Mouse (Mus musculus): Measurements from ENCODE around the gene Gtf3c5. TPM values are rescaled to one million over a fixed set of nuclear protein-coding genes. Genes with fewer than 3 reads are reported as not detected.

Gene Gtf3c5
- 41.6 and 42.3 TPM in 2 replicates for polyA plus RNA-seq (2014; fragmentation: Nextera tagmentation; extraction: Ambion mirVana)

DNA sequence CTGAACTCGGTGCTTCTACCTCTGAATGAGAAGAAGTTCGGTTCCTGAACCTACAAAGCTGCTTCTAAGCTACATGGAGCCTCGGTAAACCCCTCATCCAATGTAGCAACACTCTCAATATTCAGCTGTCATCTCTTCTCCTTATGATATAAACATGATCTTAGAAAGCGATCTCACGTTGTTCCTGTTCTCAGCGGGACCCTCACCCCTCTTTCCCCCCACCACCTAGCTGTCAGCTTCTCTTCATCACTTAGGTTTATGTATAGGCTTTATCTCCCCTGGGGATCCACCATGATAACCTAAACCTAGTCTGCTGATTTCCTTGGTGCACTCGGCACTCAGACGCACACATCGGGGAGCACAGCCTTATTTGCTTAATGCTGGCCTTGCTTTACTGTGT is at the start of gene Gtf3c5:
Gene Gtf3c5 (minus strand): TSS at position 101 of the 400 bp plus-strand sequence.
- Histone ChIP-seq H3K4me2 (ENCODE audit: low read depth, low read length, severe bottlenecking) (peak within 1 kb of the TSS; percentile 62), H3K27ac (ENCODE audit: low read depth, low read length) (peak within 1 kb of the TSS; percentile 84), H3K9me3 (ENCODE audit: control insufficient read depth, low read length) (no peaks in the 10 kb centered on the region), H3K4me3 (ENCODE audit: low read depth, low read length) (peak within 1 kb of the TSS; percentile 46), H3K4me1 (replicated peaks; ENCODE audit: control insufficient read depth, insufficient read depth, low read length) (no peaks in the 10 kb centered on the region), H3K27me3 (ENCODE audit: control insufficient read depth, insufficient read depth, low read length) (no peaks in the 10 kb centered on the region), H3K36me3 (ENCODE audit: control insufficient read depth, insufficient read depth, low read length) (no peaks in the 10 kb centered on the region; the same call in 1 of the 2 replicates), H3K9ac (ENCODE audit: low read length) (peak within 1 kb of the TSS; percentile 62)
- DNase-seq (ENCODE audit: low spot score) = no peak
- ATAC-seq (replicated peaks; ENCODE audit: low FRiP score) = no peak
- 75% methylated on average over 9 of the region's 9 CpGs for WGBS

DNA sequence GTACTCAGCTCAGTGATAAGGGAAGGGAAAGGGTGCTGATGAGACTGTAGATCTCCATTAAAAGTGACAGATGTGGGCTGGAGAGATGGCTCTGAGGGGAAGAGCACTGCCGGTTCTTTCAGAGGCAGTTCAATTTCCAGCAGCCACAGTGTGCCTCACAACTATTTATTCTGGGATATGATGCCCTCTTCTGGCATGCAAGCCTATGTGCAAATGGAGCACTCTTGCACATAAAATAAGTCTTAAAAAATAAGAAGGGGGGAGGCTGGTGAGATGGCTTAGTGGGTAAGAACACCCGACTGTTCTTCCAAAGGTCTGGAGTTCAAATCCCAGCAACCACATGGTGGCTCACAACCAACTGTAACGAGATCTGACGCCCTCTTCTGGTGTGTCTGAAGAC is 49.6 kb upstream of the Gtf3c5 start:
- no peaks in the 10 kb centered on the region for H3K36me3 ChIP-seq (ENCODE audit: control insufficient read depth, insufficient read depth, low read length)
- H3K9ac ChIP-seq (ENCODE audit: low read length) = no peak overlapping the region
- 52% methylated on average over 4 of the region's 4 CpGs for WGBS
- H3K4me1 ChIP-seq (replicated peaks; ENCODE audit: control insufficient read depth, insufficient read depth, low read length) = no peaks in the 10 kb centered on the region
- no peak overlapping the region for H3K4me2 ChIP-seq (ENCODE audit: low read depth, low read length, severe bottlenecking)
- H3K9me3 ChIP-seq (ENCODE audit: control insufficient read depth, low read length) = no peaks in the 10 kb centered on the region
- H3K4me3 ChIP-seq (ENCODE audit: low read depth, low read length) = no peak overlapping the region
- no peak overlapping the region for H3K27ac ChIP-seq (ENCODE audit: low read depth, low read length)
- DNase-seq (ENCODE audit: low spot score) = no peak
- no peak for ATAC-seq (replicated peaks; ENCODE audit: low FRiP score)
- no peaks in the 10 kb centered on the region for H3K27me3 ChIP-seq (ENCODE audit: control insufficient read depth, insufficient read depth, low read length)

DNA sequence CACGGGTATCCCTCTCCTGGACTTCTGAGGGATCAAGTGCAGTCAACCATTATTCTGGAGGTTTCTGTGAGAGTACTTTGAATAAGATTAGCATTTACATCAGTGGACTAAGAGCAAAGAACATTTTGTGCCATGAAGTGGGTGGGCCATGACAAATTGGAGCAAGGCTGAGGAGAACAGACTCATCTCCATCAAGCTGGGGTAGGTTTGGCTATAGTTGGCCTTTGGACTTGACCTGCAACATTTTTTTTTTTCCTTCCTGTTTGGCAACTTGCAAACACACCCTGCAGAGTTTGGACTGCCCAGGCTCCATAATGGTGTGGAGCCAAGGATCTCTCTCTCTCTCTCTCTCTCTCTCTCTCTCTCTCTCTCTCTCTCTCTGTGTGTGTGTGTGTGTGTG is 49.1 kb upstream of the Gtf3c5 start:
- H3K4me2 ChIP-seq (ENCODE audit: low read depth, low read length, severe bottlenecking) = no peak overlapping the region
- WGBS = 62% methylated on average over 1 of the region's 1 CpGs
- no peak overlapping the region for H3K9ac ChIP-seq (ENCODE audit: low read length)
- H3K9me3 ChIP-seq (ENCODE audit: control insufficient read depth, low read length) = no peaks in the 10 kb centered on the region
- H3K27me3 ChIP-seq (ENCODE audit: control insufficient read depth, insufficient read depth, low read length) = no peaks in the 10 kb centered on the region
- H3K36me3 ChIP-seq (ENCODE audit: control insufficient read depth, insufficient read depth, low read length) = no peaks in the 10 kb centered on the region
- no peak overlapping the region for H3K27ac ChIP-seq (ENCODE audit: low read depth, low read length)
- no peak overlapping the region for H3K4me3 ChIP-seq (ENCODE audit: low read depth, low read length)
- ATAC-seq (replicated peaks; ENCODE audit: low FRiP score) (no peak), DNase-seq (ENCODE audit: low spot score) (no peak)
- no peaks in the 10 kb centered on the region for H3K4me1 ChIP-seq (replicated peaks; ENCODE audit: control insufficient read depth, insufficient read depth, low read length)

DNA sequence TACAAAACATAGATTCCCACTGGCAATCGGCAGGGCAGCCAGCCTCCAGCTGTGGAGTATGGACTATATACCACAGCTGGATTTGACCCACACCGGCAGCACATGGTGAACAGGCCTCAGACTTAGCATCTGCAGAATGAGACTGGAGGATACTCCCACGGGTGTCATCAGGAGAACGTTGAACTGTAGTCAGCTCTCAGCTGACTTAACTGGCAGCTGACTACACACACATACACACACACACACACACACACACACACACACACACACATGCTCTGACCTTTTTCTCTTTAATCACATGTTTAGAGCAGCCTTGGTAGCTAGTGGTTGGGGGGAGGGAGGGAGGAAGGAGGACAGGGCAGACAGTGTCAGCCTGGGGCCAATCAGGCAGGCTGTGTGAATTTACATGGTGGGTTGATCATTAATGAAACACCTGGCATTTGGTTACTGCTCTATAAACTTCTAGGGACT is 46.4 kb upstream of the Gtf3c5 start:
- H3K9me3 ChIP-seq (ENCODE audit: control insufficient read depth, low read length) = no peaks in the 10 kb centered on the region
- no peaks in the 10 kb centered on the region for H3K36me3 ChIP-seq (ENCODE audit: control insufficient read depth, insufficient read depth, low read length)
- H3K4me3 ChIP-seq (ENCODE audit: low read depth, low read length) = no peak overlapping the region
- H3K27me3 ChIP-seq (ENCODE audit: control insufficient read depth, insufficient read depth, low read length) = no peaks in the 10 kb centered on the region
- no peak overlapping the region for H3K27ac ChIP-seq (ENCODE audit: low read depth, low read length)
- no peak for DNase-seq (ENCODE audit: low spot score)
- no peak overlapping the region for H3K4me2 ChIP-seq (ENCODE audit: low read depth, low read length, severe bottlenecking)
- no peak overlapping the region for H3K9ac ChIP-seq (ENCODE audit: low read length)
- 58% methylated on average over 4 of the region's 4 CpGs for WGBS
- H3K4me1 ChIP-seq (replicated peaks; ENCODE audit: control insufficient read depth, insufficient read depth, low read length) = no peaks in the 10 kb centered on the region
- no peak for ATAC-seq (replicated peaks; ENCODE audit: low FRiP score)

DNA sequence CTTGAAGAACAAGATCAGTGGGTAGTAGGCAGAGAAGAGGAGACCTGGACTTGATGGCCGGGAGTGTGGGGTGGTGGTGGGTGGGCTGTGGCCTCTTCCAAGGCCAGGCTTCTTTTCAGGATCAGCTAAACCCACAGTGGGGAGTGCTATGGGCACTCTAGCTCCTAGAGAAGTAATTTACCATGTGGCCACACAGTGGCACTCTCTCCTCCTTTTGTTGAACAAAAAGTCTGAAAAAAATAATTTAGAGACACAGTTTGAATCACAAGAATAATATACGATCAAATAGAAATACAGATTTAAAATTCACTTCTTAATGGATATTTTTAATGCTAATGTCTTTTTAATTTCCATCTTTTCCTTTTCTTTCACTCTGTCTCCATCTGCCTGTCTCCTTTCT is 44.5 kb upstream of the Gtf3c5 start:
- no peaks in the 10 kb centered on the region for H3K27me3 ChIP-seq (ENCODE audit: control insufficient read depth, insufficient read depth, low read length)
- 58% methylated on average over 2 of the region's 2 CpGs for WGBS
- no peak overlapping the region for H3K9ac ChIP-seq (ENCODE audit: low read length)
- no peak overlapping the region for H3K4me3 ChIP-seq (ENCODE audit: low read depth, low read length)
- no peaks in the 10 kb centered on the region for H3K9me3 ChIP-seq (ENCODE audit: control insufficient read depth, low read length)
- H3K4me2 ChIP-seq (ENCODE audit: low read depth, low read length, severe bottlenecking) = no peak overlapping the region
- ATAC-seq (replicated peaks; ENCODE audit: low FRiP score) = no peak
- H3K4me1 ChIP-seq (replicated peaks; ENCODE audit: control insufficient read depth, insufficient read depth, low read length) = no peaks in the 10 kb centered on the region
- DNase-seq (ENCODE audit: low spot score) = no peak
- H3K27ac ChIP-seq (ENCODE audit: low read depth, low read length) = no peak overlapping the region
- H3K36me3 ChIP-seq (ENCODE audit: control insufficient read depth, insufficient read depth, low read length) = no peaks in the 10 kb centered on the region

DNA sequence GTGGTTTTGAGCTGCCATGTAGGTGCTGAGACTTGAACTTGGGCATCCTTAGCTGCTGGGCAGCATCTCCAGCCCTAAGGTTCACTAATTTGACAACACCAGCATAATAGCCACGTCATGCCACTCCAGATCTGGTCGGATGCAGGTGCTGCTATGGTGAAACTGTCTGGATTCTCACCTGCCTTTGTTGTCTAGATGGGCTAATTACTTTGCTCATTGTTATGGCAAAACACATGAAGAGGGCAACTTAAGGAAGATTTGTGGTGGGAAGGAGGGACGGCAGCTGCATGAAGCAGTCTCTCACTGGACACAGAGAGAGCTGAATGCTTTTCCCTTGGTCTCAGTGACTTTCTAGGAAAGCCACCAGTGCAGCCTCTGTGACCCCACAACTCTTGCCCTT is 42.5 kb upstream of the Gtf3c5 start:
- no peak overlapping the region for H3K4me3 ChIP-seq (ENCODE audit: low read depth, low read length)
- no peak for ATAC-seq (replicated peaks; ENCODE audit: low FRiP score)

DNA sequence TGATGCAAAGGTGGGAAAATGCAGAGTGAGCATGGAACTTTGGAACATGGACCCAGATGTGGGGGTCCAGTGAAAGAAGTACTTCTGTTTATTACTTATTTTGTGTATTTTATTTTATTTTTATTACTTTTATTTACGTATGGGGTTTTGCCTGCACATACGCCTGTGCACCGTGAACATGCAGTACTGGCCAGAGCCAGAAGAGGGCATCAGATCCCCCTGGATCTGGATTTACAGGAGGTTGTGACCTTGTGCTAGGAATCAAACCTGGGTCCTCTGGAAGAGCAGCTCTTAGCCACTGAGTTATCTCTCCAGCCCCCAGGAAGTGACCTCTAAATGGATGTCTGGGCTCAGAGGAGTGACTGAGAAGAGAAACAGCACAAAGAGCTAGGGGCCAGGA is 41.3 kb upstream of the Gtf3c5 start:
- H3K27me3 ChIP-seq (ENCODE audit: control insufficient read depth, insufficient read depth, low read length) = peaks cover 14% of the 10 kb centered on the region
- no peak for ATAC-seq (replicated peaks; ENCODE audit: low FRiP score)
- H3K27ac ChIP-seq (ENCODE audit: low read depth, low read length) = no peak overlapping the region
- H3K9ac ChIP-seq (ENCODE audit: low read length) = no peak overlapping the region
- no peak overlapping the region for H3K4me2 ChIP-seq (ENCODE audit: low read depth, low read length, severe bottlenecking)
- no peak overlapping the region for H3K4me3 ChIP-seq (ENCODE audit: low read depth, low read length)
- no peaks in the 10 kb centered on the region for H3K4me1 ChIP-seq (replicated peaks; ENCODE audit: control insufficient read depth, insufficient read depth, low read length)
- no peaks in the 10 kb centered on the region for H3K36me3 ChIP-seq (ENCODE audit: control insufficient read depth, insufficient read depth, low read length)
- no peaks in the 10 kb centered on the region for H3K9me3 ChIP-seq (ENCODE audit: control insufficient read depth, low read length)
- DNase-seq (ENCODE audit: low spot score) = no peak
- 93% methylated on average over 3 of the region's 3 CpGs for WGBS

More for the DNA sequence above, 42.5 kb upstream of the Gtf3c5 start:
- DNase-seq (ENCODE audit: low spot score) = no peak
- H3K27ac ChIP-seq (ENCODE audit: low read depth, low read length) = no peak overlapping the region
- H3K4me2 ChIP-seq (ENCODE audit: low read depth, low read length, severe bottlenecking) = no peak overlapping the region
- H3K27me3 ChIP-seq (ENCODE audit: control insufficient read depth, insufficient read depth, low read length) = peaks cover 11% of the 10 kb centered on the region
- no peaks in the 10 kb centered on the region for H3K4me1 ChIP-seq (replicated peaks; ENCODE audit: control insufficient read depth, insufficient read depth, low read length)
- H3K9ac ChIP-seq (ENCODE audit: low read length) = no peak overlapping the region
- no peaks in the 10 kb centered on the region for H3K36me3 ChIP-seq (ENCODE audit: control insufficient read depth, insufficient read depth, low read length)
- H3K9me3 ChIP-seq (ENCODE audit: control insufficient read depth, low read length) = no peaks in the 10 kb centered on the region
- 74% methylated on average over 3 of the region's 3 CpGs for WGBS

DNA sequence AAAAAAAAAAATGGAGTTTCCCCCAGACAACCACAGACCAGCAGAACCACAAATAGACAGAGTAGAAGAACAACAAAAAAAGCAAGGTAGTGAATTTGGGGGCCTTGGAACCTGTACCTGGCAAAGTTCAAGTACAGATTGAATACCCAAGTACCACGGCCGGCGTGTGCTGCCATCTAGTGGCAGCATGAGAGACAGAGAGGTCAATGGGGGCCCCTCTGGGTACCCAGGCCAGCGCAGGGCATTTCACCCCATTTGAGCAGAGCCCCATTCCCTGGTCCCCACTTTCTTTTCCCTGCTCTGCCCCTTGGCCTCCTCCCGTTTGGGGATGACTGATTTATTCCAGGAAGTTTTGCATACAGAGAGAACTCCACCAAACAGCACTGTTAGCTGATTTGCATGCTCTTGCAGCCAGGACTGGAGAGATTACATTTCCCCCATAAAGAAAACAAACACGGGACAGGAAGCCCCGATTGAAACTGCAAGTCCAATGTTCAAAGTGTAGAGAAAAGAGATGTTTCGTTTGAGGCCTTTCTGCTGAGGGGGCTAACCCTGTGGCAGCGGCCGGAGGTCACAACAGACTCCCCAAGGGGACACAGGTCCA is 39.1 kb upstream of the Gtf3c5 start:
- no peak for ATAC-seq (replicated peaks; ENCODE audit: low FRiP score)
- 22% methylated on average over 10 of the region's 10 CpGs for WGBS
- H3K27me3 ChIP-seq (ENCODE audit: control insufficient read depth, insufficient read depth, low read length) = peaks cover 14% of the 10 kb centered on the region

DNA sequence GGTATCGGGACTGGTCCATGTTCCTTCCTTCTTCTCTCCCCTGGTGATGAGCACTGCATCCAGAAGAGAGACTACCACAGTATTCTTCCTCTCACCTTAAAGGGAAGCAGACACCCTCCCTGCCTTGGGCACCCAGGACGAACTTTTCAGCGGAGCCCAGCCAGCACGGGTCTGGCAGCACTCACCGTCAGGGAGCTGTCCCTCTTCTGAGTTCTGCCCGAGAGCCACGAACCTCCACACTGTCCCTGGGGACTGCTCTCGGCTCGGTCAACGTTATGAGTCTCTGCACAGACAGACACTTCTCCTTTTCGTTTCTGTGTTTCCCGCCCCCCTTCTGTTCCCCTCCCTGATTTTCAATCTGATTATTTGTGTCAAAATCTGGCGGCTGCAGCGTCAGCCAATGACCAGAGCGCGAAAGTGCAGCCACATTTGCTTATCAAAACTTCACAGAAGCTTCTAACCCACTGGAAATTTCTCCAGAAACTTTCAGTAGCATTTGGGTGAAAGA is 38.2 kb upstream of the Gtf3c5 start, which contains the start of gene Gfi1b:
Gene Gfi1b (minus strand): TSS at position 319 of the 508 bp plus-strand sequence.
- DNase-seq (ENCODE audit: low spot score) (no peak), ATAC-seq (replicated peaks; ENCODE audit: low FRiP score) (no peak)
- Histone ChIP-seq H3K9me3 (ENCODE audit: control insufficient read depth, low read length) (no peaks in the 10 kb centered on the region), H3K4me1 (replicated peaks; ENCODE audit: control insufficient read depth, insufficient read depth, low read length) (no peaks in the 10 kb centered on the region), H3K4me2 (ENCODE audit: low read depth, low read length, severe bottlenecking) (no peak within 1 kb of the TSS), H3K36me3 (ENCODE audit: control insufficient read depth, insufficient read depth, low read length) (no peaks in the 10 kb centered on the region), H3K27me3 (ENCODE audit: control insufficient read depth, insufficient read depth, low read length) (peaks cover 14% of the 10 kb centered on the region), H3K4me3 (ENCODE audit: low read depth, low read length) (no peak within 1 kb of the TSS), H3K9ac (ENCODE audit: low read length) (no peak within 1 kb of the TSS), H3K27ac (ENCODE audit: low read depth, low read length) (no peak within 1 kb of the TSS)
- 4% methylated on average over 16 of the region's 16 CpGs for WGBS

More for the DNA sequence above, 39.1 kb upstream of the Gtf3c5 start:
- no peaks in the 10 kb centered on the region for H3K4me1 ChIP-seq (replicated peaks; ENCODE audit: control insufficient read depth, insufficient read depth, low read length)
- no peak overlapping the region for H3K4me2 ChIP-seq (ENCODE audit: low read depth, low read length, severe bottlenecking)
- no peaks in the 10 kb centered on the region for H3K9me3 ChIP-seq (ENCODE audit: control insufficient read depth, low read length)
- no peak overlapping the region for H3K27ac ChIP-seq (ENCODE audit: low read depth, low read length)
- DNase-seq (ENCODE audit: low spot score) = peak; percentile 67
- H3K36me3 ChIP-seq (ENCODE audit: control insufficient read depth, insufficient read depth, low read length) = no peaks in the 10 kb centered on the region
- H3K9ac ChIP-seq (ENCODE audit: low read length) = no peak overlapping the region
- H3K4me3 ChIP-seq (ENCODE audit: low read depth, low read length) = no peak overlapping the region
